Mouse (Mus musculus): Measurements from ENCODE around the gene Ptprk.

DNA sequence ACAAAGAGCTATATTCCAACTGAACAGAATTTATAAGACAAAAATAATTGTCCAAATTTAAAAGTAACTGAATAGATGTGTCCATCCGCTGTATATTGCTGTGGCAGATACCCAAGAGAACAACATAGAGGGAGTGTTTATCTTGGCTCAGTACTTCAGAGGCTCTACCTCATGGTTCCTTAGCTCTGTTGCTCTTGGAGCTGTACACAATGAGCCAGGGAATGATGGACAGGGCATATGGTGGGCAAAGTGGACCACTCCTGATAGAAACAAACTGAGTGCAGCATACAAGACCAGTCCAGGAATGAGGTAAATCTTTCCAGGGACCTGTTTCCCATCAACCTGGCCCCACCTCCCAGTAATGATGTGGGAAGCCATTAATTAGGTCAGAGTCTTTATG, 468.1 kb downstream of the Ptprk start:
- TF ChIP-seq CTCF (IDR thresholded peaks at IDR 0.05; ENCODE audit: borderline replicate concordance, insufficient read depth, low read length) (no peak), POLR2A (IDR thresholded peaks at IDR 0.05; ENCODE audit: low read depth, low read length) (no peak)

Data from embryonic fibroblast, embryonic 13.5 days (primary cell).